Mouse (Mus musculus): Measurements from ENCODE around the gene Cfap99.

GRCm38 (mm10) chr5:34287838-34288145 lies 608 bp upstream of the Cfap99 start:
- TF ChIP-seq CTCF (IDR thresholded peaks at IDR 0.05; ENCODE audit: low read depth, low read length) (no peak), POLR2A (IDR thresholded peaks at IDR 0.05; ENCODE audit: extremely low read depth, insufficient read depth, low read length) (no peak)
